Mouse (Mus musculus): ENCODE measurements around the gene Gm9045. TPM values are rescaled to one million over a fixed set of nuclear protein-coding genes. Genes with fewer than 3 reads are reported as not detected.
"Not testable (repeated sequence)": the region's sequence is repeated elsewhere in the genome, so short reads cannot be mapped to it uniquely, and the experiment has no call there.

Gm9045 gene
- polyA plus RNA-seq, 1 experiment from 2014 or later: not detected

- no peaks in the 10 kb centered on the region for H3K36me3 ChIP-seq (replicated peaks; ENCODE audit: control insufficient read depth, insufficient read depth, low read depth, low read length)
- H3K4me2 ChIP-seq (ENCODE audit: low read depth, low read length): no peak overlapping the region
- no peaks in the 10 kb centered on the region for H3K9me3 ChIP-seq (replicated peaks; ENCODE audit: control insufficient read depth, low read length)
- H3K9ac ChIP-seq (replicated peaks; ENCODE audit: low read length): no peak overlapping the region
- no peak for ATAC-seq (replicated peaks; ENCODE audit: insufficient number of reproducible peaks, low FRiP score, low TSS enrichment, low read depth)
- no peaks in the 10 kb centered on the region for H3K27me3 ChIP-seq (ENCODE audit: control insufficient read depth, insufficient read depth, low read length)
- no peak overlapping the region for H3K4me3 ChIP-seq (ENCODE audit: low read depth, low read length)
- H3K27ac ChIP-seq (replicated peaks; ENCODE audit: low read depth, low read length): no peak overlapping the region
- DNase-seq (ENCODE audit: low spot score): no peak
- no peaks in the 10 kb centered on the region for H3K4me1 ChIP-seq (ENCODE audit: control insufficient read depth, insufficient read depth, low read length)
- 82% methylated on average over 8 of the region's 8 CpGs for WGBS
These were observed 18.6 kb downstream of the Gm9045 start for GRCm38 (mm10) chr10:118319024-118319423.

- H3K4me2 ChIP-seq (ENCODE audit: low read depth, low read length); H3K4me3 ChIP-seq (ENCODE audit: low read depth, low read length); H3K27me3 ChIP-seq (ENCODE audit: control insufficient read depth, insufficient read depth, low read length); H3K9me3 ChIP-seq (replicated peaks; ENCODE audit: control insufficient read depth, low read length); H3K9ac ChIP-seq (replicated peaks; ENCODE audit: low read length); H3K27ac ChIP-seq (replicated peaks; ENCODE audit: low read depth, low read length); ATAC-seq (replicated peaks; ENCODE audit: insufficient number of reproducible peaks, low FRiP score, low TSS enrichment, low read depth); DNase-seq (ENCODE audit: low spot score); H3K36me3 ChIP-seq (replicated peaks; ENCODE audit: control insufficient read depth, insufficient read depth, low read depth, low read length); H3K4me1 ChIP-seq (ENCODE audit: control insufficient read depth, insufficient read depth, low read length): not testable (repeated sequence)
- 46% methylated on average over 2 of the region's 2 CpGs for WGBS
These were observed 35.5 kb downstream of the Gm9045 start for GRCm38 (mm10) chr10:118302133-118302532.

- Histone ChIP-seq H3K4me1 (ENCODE audit: control insufficient read depth, insufficient read depth, low read length) (no peaks in the 10 kb centered on the region), H3K9me3 (replicated peaks; ENCODE audit: control insufficient read depth, low read length) (no peaks in the 10 kb centered on the region), H3K9ac (replicated peaks; ENCODE audit: low read length) (no peak within 1 kb of the TSS), H3K27ac (replicated peaks; ENCODE audit: low read depth, low read length) (no peak within 1 kb of the TSS), H3K4me2 (ENCODE audit: low read depth, low read length) (no peak within 1 kb of the TSS), H3K4me3 (ENCODE audit: low read depth, low read length) (no peak within 1 kb of the TSS), H3K27me3 (ENCODE audit: control insufficient read depth, insufficient read depth, low read length) (no peaks in the 10 kb centered on the region), H3K36me3 (replicated peaks; ENCODE audit: control insufficient read depth, insufficient read depth, low read depth, low read length) (no peaks in the 10 kb centered on the region)
- no peak for ATAC-seq (replicated peaks; ENCODE audit: insufficient number of reproducible peaks, low FRiP score, low TSS enrichment, low read depth)
- 92% methylated on average over 6 of the region's 6 CpGs for WGBS
- DNase-seq (ENCODE audit: low spot score): no peak
These were observed 42.7 kb downstream of the Gm9045 start, which contains the start of gene Iltifb for GRCm38 (mm10) chr10:118294938-118295337. Gene Iltifb, minus strand, starts transcription at chr10:118295038.

Other genes with a start within 250 kb of the Gm9045 start
- gene Mdm1, start 196.0 kb downstream of the Gm9045 start, polyA plus RNA-seq (2014; fragmentation: Nextera tagmentation; extraction: Ambion mirVana): 54.6 and 60.8 TPM in 2 replicates
- not detected in 2 replicates for gene Il22, start 132.9 kb downstream of the Gm9045 start, polyA plus RNA-seq (2014; fragmentation: Nextera tagmentation; extraction: Ambion mirVana)
- not detected in 2 replicates for gene Gm32717, start 97.1 kb downstream of the Gm9045 start, polyA plus RNA-seq (2014; fragmentation: Nextera tagmentation; extraction: Ambion mirVana)
- not detected in 2 replicates for gene Gm32802, start 79.1 kb downstream of the Gm9045 start, polyA plus RNA-seq (2014; fragmentation: Nextera tagmentation; extraction: Ambion mirVana)
- not detected in 2 replicates for gene Iltifb, start 42.8 kb downstream of the Gm9045 start, polyA plus RNA-seq (2014; fragmentation: Nextera tagmentation; extraction: Ambion mirVana)
- not detected in 2 replicates for gene Gm9040, start 10.9 kb downstream of the Gm9045 start, polyA plus RNA-seq (2014; fragmentation: Nextera tagmentation; extraction: Ambion mirVana)
- not detected in 2 replicates for gene Gm9044, start 5.4 kb downstream of the Gm9045 start, polyA plus RNA-seq (2014; fragmentation: Nextera tagmentation; extraction: Ambion mirVana)
- not detected in 2 replicates for gene Gm9046, start 5.4 kb upstream of the Gm9045 start, polyA plus RNA-seq (2014; fragmentation: Nextera tagmentation; extraction: Ambion mirVana)
- gene Gm9048, start 10.8 kb upstream of the Gm9045 start, polyA plus RNA-seq (2014; fragmentation: Nextera tagmentation; extraction: Ambion mirVana): not detected in 2 replicates
- gene Gm9049, start 16.3 kb upstream of the Gm9045 start, polyA plus RNA-seq (2014; fragmentation: Nextera tagmentation; extraction: Ambion mirVana): 0.10 TPM in 1 of 2 replicates, not detected in the other
- gene Ifng, start 103.2 kb upstream of the Gm9045 start, polyA plus RNA-seq (2014; fragmentation: Nextera tagmentation; extraction: Ambion mirVana): not detected in 2 replicates

All from embryonic facial prominence, embryonic 11.5 days (tissue).